Mouse (Mus musculus): ENCODE data around the gene Dnaaf1. TPM values are rescaled to one million over a fixed set of nuclear protein-coding genes. Genes with fewer than 3 reads are reported as not detected.

Dnaaf1 gene
- polyA plus RNA-seq, 1 experiment from 2014 or later: 0.61 TPM

DNA sequence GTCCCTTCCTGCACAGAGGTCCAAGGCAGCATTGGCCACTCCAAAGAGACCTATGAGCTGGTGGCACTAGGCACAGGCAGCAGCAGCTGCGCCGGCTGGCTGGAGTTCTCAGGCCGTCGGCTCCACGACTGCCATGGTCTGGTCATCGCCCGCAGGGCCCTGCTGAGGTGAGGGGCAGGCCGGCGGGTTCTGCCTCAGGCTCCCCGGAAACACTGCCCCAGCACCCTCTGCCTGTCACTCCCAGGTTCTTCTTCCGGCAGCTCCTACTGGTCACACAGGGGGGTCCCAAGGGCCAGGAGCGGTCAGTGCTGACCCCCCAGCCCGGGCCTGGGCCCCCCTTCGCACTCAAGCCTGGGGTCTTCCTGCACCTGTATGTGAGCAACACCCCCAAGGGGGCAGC lies 40.1 kb downstream of the Dnaaf1 start:
- ATAC-seq (ENCODE audit: low FRiP score): 0 out of 2 replicates have a peak, but pooled peaks have one; percentile 16
- H3K27me3 ChIP-seq: peaks cover 9% of the 10 kb centered on the region
- H3K36me3 ChIP-seq: no peaks in the 10 kb centered on the region
- no peak overlapping the region for H3K4me3 ChIP-seq
- WGBS: 77% methylated on average over 14 of the region's 14 CpGs
- H3K4me1 ChIP-seq: 0 out of 2 replicates have a peak, but pooled peaks cover 8% of the 10 kb centered on the region
- no peak overlapping the region for H3K27ac ChIP-seq
- no peaks in the 10 kb centered on the region for H3K9me3 ChIP-seq (replicated peaks)
- H3K9ac ChIP-seq: no peak overlapping the region
- no peak overlapping the region for H3K4me2 ChIP-seq (replicated peaks)

DNA sequence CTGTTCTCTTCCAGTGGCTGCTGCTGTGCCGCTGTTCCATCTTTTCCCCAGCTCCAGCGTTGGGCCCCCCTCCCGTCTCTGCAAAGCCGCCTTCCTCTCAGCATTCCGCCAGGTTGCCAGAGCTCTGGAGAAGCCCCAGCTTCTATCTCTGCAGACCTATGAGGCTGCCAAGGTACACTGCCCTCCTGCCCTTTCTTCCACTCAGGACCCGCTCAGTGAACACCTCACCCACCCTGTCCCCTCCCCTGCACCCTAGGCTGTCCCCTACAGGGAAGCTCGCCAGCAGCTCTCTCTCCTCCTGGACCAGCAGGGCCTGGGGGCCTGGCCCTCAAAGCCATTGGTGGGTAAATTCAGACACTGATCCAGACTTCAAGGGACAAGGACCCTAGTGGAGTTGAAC lies 41.3 kb downstream of the Dnaaf1 start:
- WGBS: 76% methylated on average over 7 of the region's 7 CpGs
- H3K27me3 ChIP-seq: peaks cover 9% of the 10 kb centered on the region
- H3K4me2 ChIP-seq (replicated peaks): no peak overlapping the region
- no peaks in the 10 kb centered on the region for H3K36me3 ChIP-seq
- ATAC-seq (ENCODE audit: low FRiP score): no peak
- H3K4me3 ChIP-seq: no peak overlapping the region
- H3K27ac ChIP-seq: no peak overlapping the region
- no peaks in the 10 kb centered on the region for H3K9me3 ChIP-seq (replicated peaks)
- 0 out of 2 replicates have a peak, but pooled peaks cover 5% of the 10 kb centered on the region for H3K4me1 ChIP-seq
- H3K9ac ChIP-seq: no peak overlapping the region

DNA sequence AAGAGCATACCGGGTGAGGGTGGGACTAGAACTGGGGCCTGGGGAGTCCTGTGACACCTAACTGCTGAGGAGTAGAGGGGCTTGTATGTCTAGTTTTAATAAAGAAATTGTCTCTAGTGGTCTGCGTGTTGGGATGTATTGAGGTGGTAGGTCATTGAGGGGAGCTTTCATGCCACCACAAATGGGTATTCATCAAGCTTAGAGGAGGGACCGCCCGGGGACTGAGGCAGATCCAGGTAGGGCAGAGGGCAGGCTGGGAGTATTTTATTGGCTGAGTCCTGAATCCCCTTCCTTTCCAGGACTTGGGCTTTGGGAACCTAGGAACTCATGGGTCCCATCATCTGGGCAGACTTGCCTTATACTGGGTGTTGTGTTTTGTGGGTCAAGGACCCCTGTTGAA lies 41.8 kb downstream of the Dnaaf1 start:
- 89% methylated on average over 4 of the region's 4 CpGs for WGBS
- Histone ChIP-seq H3K9ac (no peak overlapping the region), H3K27me3 (peaks cover 9% of the 10 kb centered on the region), H3K36me3 (no peaks in the 10 kb centered on the region), H3K9me3 (replicated peaks) (no peaks in the 10 kb centered on the region), H3K27ac (no peak overlapping the region), H3K4me1 (0 out of 2 replicates have a peak, but pooled peaks cover 5% of the 10 kb centered on the region), H3K4me3 (no peak overlapping the region), H3K4me2 (replicated peaks) (no peak overlapping the region)
- no peak for ATAC-seq (ENCODE audit: low FRiP score)

- H3K36me3 ChIP-seq: no peaks in the 10 kb centered on the region
- WGBS: 89% methylated on average over 5 of the region's 5 CpGs
- no peak overlapping the region for H3K27ac ChIP-seq
- H3K9me3 ChIP-seq (replicated peaks): no peaks in the 10 kb centered on the region
- H3K9ac ChIP-seq: no peak overlapping the region
- no peak overlapping the region for H3K4me3 ChIP-seq
- H3K27me3 ChIP-seq: peaks cover 9% of the 10 kb centered on the region
- no peak overlapping the region for H3K4me2 ChIP-seq (replicated peaks)
- ATAC-seq (ENCODE audit: low FRiP score): no peak
- H3K4me1 ChIP-seq: 0 out of 2 replicates have a peak, but pooled peaks cover 5% of the 10 kb centered on the region
Measured at GRCm38 (mm10) chr8:119617586-119617985, 42.6 kb downstream of the Dnaaf1 start.

GRCm38 (mm10) chr8:119618887-119619286 lies 43.9 kb downstream of the Dnaaf1 start:
- no peak overlapping the region for H3K4me3 ChIP-seq
- WGBS: 69% methylated on average over 5 of the region's 5 CpGs
- no peaks in the 10 kb centered on the region for H3K36me3 ChIP-seq
- H3K9me3 ChIP-seq (replicated peaks): no peaks in the 10 kb centered on the region
- H3K9ac ChIP-seq: no peak overlapping the region
- H3K27me3 ChIP-seq: peaks cover 9% of the 10 kb centered on the region
- peaks cover 5% of the 10 kb centered on the region; the same call in 1 of the 2 replicates for H3K4me1 ChIP-seq
- no peak overlapping the region for H3K27ac ChIP-seq
- no peak for ATAC-seq (ENCODE audit: low FRiP score)
- H3K4me2 ChIP-seq (replicated peaks): no peak overlapping the region

DNA sequence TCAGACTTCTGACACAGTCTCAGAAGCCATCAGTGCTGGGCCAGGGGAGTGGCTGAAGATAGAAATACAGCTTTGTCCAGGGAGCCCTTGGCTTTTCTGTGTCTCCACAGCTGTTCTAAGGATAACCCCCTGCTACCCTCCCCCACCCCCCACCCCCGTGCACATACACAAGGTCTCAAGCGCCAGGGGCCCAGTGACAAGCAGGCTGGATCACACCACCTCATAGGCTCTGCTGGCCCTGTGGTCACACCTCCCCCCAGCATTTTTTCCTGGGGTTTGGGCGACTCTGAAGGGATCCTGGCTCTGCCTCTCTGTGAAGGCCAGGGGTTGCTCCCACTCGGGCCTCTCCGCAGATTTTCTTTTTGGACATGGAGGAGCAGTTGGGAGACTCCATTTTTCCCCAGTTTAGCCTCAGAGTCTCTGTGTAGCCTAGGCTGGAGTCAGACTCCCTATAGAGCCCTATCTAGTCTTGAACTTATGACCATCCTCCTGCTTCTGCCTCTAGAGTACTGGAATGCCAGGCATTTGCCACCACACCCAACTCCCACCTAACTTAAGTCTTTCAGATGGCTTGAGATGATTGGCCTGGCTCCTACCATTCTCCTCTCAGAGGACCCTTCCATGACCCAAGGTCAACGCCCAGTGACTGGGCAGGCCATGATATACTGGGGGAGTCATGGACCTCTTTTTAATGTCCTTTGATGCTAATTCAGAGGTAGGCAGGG lies 45.2 kb downstream of the Dnaaf1 start:
- H3K9ac ChIP-seq: no peak overlapping the region
- H3K9me3 ChIP-seq (replicated peaks): no peaks in the 10 kb centered on the region
- peaks cover 5% of the 10 kb centered on the region; the same call in 1 of the 2 replicates for H3K4me1 ChIP-seq
- no peaks in the 10 kb centered on the region for H3K36me3 ChIP-seq
- peaks cover 5% of the 10 kb centered on the region for H3K27me3 ChIP-seq
- WGBS: 78% methylated on average over 6 of the region's 6 CpGs
- ATAC-seq (ENCODE audit: low FRiP score): no peak
- H3K4me2 ChIP-seq (replicated peaks): no peak overlapping the region
- no peak overlapping the region for H3K4me3 ChIP-seq
- no peak overlapping the region for H3K27ac ChIP-seq

DNA sequence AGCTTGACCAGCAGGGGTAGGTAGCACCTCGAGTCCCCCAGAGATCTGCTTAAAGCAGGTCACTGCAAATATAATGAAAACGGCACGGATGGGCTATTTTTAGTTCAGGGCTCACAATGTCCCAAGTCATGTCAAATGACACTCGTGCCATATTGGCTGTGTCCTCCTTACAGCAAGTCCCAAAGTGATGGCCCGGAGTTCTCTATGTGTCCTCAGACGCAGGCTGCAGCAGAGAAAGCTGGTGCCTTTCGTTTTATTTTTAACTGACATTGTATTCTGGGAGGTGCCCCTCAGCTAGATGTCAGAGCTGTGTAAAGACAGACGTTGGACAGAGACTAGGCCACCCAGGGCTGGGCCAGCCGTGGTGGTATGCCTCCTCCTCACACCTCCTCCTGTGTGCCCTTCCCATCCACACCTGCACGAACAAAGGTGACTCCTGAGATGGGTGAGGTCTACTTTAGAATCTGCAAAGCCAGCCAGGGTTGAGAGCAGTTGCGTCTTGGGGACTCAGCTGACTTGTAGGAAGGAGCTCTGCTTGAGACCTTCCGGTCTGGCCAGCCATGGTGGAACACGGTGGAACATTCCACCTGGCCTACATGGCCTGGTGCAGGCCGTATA lies 45.9 kb downstream of the Dnaaf1 start:
- no peaks in the 10 kb centered on the region for H3K9me3 ChIP-seq (replicated peaks)
- WGBS: 91% methylated on average over 14 of the region's 14 CpGs
- no peak for ATAC-seq (ENCODE audit: low FRiP score)

DNA sequence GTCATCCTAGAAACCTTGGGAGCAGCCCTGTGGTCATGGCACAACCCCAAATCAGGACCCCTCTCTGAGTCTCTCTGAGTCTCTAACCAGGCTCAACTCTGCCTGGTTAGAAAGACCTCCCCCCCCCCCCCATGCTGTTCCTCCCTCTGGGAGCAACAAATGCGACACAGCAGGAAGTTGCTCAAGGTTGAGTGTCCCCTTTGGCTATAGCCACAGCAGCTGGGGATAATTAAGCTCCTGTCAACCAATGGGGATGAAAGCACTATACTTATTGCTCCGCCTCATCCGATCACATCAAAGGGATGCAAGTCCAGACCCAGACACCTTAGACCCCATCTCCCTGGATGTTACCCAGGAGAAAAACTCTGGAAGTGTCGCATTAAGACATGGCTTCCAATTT lies 47.5 kb downstream of the Dnaaf1 start:
- no peak for ATAC-seq (ENCODE audit: low FRiP score)
- WGBS: 59% methylated on average over 4 of the region's 4 CpGs

More for the DNA sequence above, 45.9 kb downstream of the Dnaaf1 start:
- Histone ChIP-seq H3K36me3 (no peaks in the 10 kb centered on the region), H3K4me1 (peaks cover 5% of the 10 kb centered on the region; the same call in 1 of the 2 replicates), H3K27me3 (peaks cover 5% of the 10 kb centered on the region), H3K9ac (no peak overlapping the region), H3K27ac (no peak overlapping the region), H3K4me2 (replicated peaks) (no peak overlapping the region), H3K4me3 (no peak overlapping the region)

DNA sequence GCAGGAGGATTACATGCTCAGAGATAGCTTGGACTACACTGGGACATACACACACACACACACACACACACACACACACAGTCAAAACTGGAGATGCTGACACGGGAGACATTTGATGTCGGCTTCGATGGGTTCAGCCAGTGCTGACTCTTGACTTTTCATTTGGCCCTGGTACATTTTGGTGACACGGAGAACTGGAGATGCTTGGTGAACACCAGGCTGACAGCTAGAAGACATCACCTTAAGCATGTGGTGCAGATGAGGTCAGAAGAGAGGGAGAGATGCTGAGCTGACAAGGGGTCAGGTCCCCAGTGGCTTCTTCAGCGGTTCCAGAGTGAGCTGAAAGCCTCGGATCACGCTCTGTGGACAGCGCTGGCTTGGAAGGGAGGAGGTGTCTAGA lies 48.0 kb downstream of the Dnaaf1 start:
- Histone ChIP-seq H3K4me1 (peaks cover 13% of the 10 kb centered on the region), H3K4me3 (no peak overlapping the region), H3K4me2 (replicated peaks) (no peak overlapping the region), H3K9me3 (replicated peaks) (no peaks in the 10 kb centered on the region), H3K27me3 (no peaks in the 10 kb centered on the region), H3K36me3 (no peaks in the 10 kb centered on the region), H3K9ac (no peak overlapping the region), H3K27ac (no peak overlapping the region)
- 77% methylated on average over 8 of the region's 8 CpGs for WGBS
- no peak for ATAC-seq (ENCODE audit: low FRiP score)

More for the DNA sequence above, 47.5 kb downstream of the Dnaaf1 start:
- H3K9ac ChIP-seq: no peak overlapping the region
- H3K27ac ChIP-seq: no peak overlapping the region
- H3K36me3 ChIP-seq: no peaks in the 10 kb centered on the region
- H3K27me3 ChIP-seq: no peaks in the 10 kb centered on the region
- H3K9me3 ChIP-seq (replicated peaks): no peaks in the 10 kb centered on the region
- H3K4me2 ChIP-seq (replicated peaks): no peak overlapping the region
- H3K4me1 ChIP-seq: peaks cover 8% of the 10 kb centered on the region
- H3K4me3 ChIP-seq: no peak overlapping the region

- no peak for ATAC-seq (ENCODE audit: low FRiP score)
- Histone ChIP-seq H3K27me3 (no peaks in the 10 kb centered on the region), H3K9me3 (replicated peaks) (no peaks in the 10 kb centered on the region), H3K4me2 (replicated peaks) (no peak overlapping the region), H3K4me3 (no peak overlapping the region), H3K36me3 (no peaks in the 10 kb centered on the region), H3K4me1 (peaks cover 13% of the 10 kb centered on the region), H3K27ac (no peak overlapping the region), H3K9ac (no peak overlapping the region)
- 79% methylated on average over 1 of the region's 1 CpGs for WGBS
Measured at GRCm38 (mm10) chr8:119623744-119624143, 48.7 kb downstream of the Dnaaf1 start.

DNA sequence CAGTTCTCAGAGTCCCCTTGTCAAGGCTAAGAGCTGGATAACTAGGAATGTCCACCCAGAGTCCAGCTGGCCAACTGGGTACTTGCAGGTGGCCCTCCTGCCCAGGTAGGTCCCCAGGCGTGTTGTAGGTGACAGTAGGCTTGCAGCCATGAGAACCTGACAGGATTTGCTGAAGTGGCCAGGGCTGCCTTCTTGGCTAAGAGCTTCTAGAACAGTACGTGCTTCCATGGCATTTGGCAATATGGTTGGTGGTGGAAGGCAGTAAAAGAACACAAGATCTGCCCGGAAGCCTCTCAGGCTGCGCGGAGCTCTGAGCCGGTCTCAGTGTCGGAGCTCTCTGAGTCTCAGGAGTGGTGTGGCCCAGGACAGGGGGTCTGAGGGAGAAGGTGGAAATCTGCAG lies 49.9 kb downstream of the Dnaaf1 start:
- no peak overlapping the region for H3K9ac ChIP-seq
- no peaks in the 10 kb centered on the region for H3K36me3 ChIP-seq
- no peaks in the 10 kb centered on the region for H3K9me3 ChIP-seq (replicated peaks)
- WGBS: 87% methylated on average over 7 of the region's 7 CpGs
- H3K27me3 ChIP-seq: no peaks in the 10 kb centered on the region
- H3K4me2 ChIP-seq (replicated peaks): no peak overlapping the region
- peaks cover 9% of the 10 kb centered on the region for H3K4me1 ChIP-seq
- H3K4me3 ChIP-seq: no peak overlapping the region
- ATAC-seq (ENCODE audit: low FRiP score): no peak
- H3K27ac ChIP-seq: no peak overlapping the region

- 76% methylated on average over 22 of the region's 22 CpGs for WGBS
- ATAC-seq (ENCODE audit: low FRiP score): no peak
- H3K4me3 ChIP-seq: no peak overlapping the region
Measured at GRCm38 (mm10) chr8:119625788-119626187, 50.8 kb downstream of the Dnaaf1 start.

GRCm38 (mm10) chr8:119627199-119627598 lies 52.2 kb downstream of the Dnaaf1 start:
- peaks cover 21% of the 10 kb centered on the region for H3K4me1 ChIP-seq
- H3K4me2 ChIP-seq (replicated peaks): no peak overlapping the region
- WGBS: 78% methylated on average over 7 of the region's 7 CpGs
- H3K27me3 ChIP-seq: no peaks in the 10 kb centered on the region
- no peak overlapping the region for H3K4me3 ChIP-seq
- no peak overlapping the region for H3K27ac ChIP-seq
- H3K36me3 ChIP-seq: no peaks in the 10 kb centered on the region
- ATAC-seq (ENCODE audit: low FRiP score): no peak
- no peak overlapping the region for H3K9ac ChIP-seq
- H3K9me3 ChIP-seq (replicated peaks): no peaks in the 10 kb centered on the region

More at GRCm38 (mm10) chr8:119625788-119626187, 50.8 kb downstream of the Dnaaf1 start:
- H3K27me3 ChIP-seq: no peaks in the 10 kb centered on the region
- H3K4me2 ChIP-seq (replicated peaks): no peak overlapping the region
- no peaks in the 10 kb centered on the region for H3K36me3 ChIP-seq
- H3K4me1 ChIP-seq: peaks cover 13% of the 10 kb centered on the region
- no peak overlapping the region for H3K9ac ChIP-seq
- no peak overlapping the region for H3K27ac ChIP-seq
- no peaks in the 10 kb centered on the region for H3K9me3 ChIP-seq (replicated peaks)
